Mouse (Mus musculus) intestine, embryonic 16.5 days (tissue): ENCODE measurements around the gene Adamtsl1. TPM values are rescaled to one million over a fixed set of nuclear protein-coding genes. Genes with fewer than 3 reads are reported as not detected.

ENCODE experiments used
- ATAC-seq: fragments of 200-750 bp; cut with Nextera tagmentation; 2 replicates; pipeline ENCODE4 v1.8.0; 2017; ENCODE audit warnings: moderate TSS enrichment, moderate library complexity
- H3K27ac ChIP-seq: fragments of 300-500 bp; sonication (generic); 2 replicates; pipeline ENCODE4 v1.5.1; 2014; ENCODE audit warnings: mild to moderate bottlenecking, low read length
- H3K27me3 ChIP-seq: fragments of 300-500 bp; sonication (generic); replicated peaks from 2 replicates; pipeline ENCODE4 v1.6.1; 2014; ENCODE audit warnings: low read length, control low read depth, mixed read lengths; ENCODE audit not compliant: control insufficient read depth, insufficient read depth
- H3K36me3 ChIP-seq: fragments of 300-500 bp; sonication (generic); 2 replicates; pipeline ENCODE4 v1.6.1; 2014; ENCODE audit warnings: low read length, control low read depth; ENCODE audit not compliant: control insufficient read depth, insufficient read depth
- H3K4me1 ChIP-seq: fragments of 300-500 bp; sonication (generic); 2 replicates; pipeline ENCODE4 v1.6.1; 2014; ENCODE audit warnings: low read length, control low read depth, mixed read lengths; ENCODE audit not compliant: control insufficient read depth, insufficient read depth
- H3K4me2 ChIP-seq: fragments of 300-500 bp; sonication (generic); 2 replicates; pipeline ENCODE4 v1.6.1; 2014; ENCODE audit warnings: low read depth, low read length, control low read depth
- H3K4me3 ChIP-seq: fragments of 300-500 bp; sonication (generic); 2 replicates; pipeline ENCODE4 v1.5.1; 2014; ENCODE audit warnings: mild to moderate bottlenecking, low read length
- H3K9ac ChIP-seq: fragments of 300-500 bp; sonication (generic); 2 replicates; pipeline ENCODE4 v1.6.1; 2014; ENCODE audit warnings: low read depth, low read length
- H3K9me3 ChIP-seq: fragments of 300-500 bp; sonication (generic); 2 replicates; pipeline ENCODE4 v1.6.1; 2016; ENCODE audit warnings: low read length, control low read depth; ENCODE audit not compliant: control insufficient read depth
- WGBS: fragments of 180-500 bp; shearing (Covaris S2); extraction: QIAGEN DNeasy Blood & Tissue Kit; methylation state at CpG from one replicate; pipeline ENCODE4 v1.1.7; 2014; 5-methylcytosine and 5-hydroxymethylcytosine counted together
- polyA plus RNA-seq: library from polyadenylated mRNA; unstranded; fragments of >200 nt; fragmentation: Nextera tagmentation; extraction: Ambion mirVana; gene quantifications from 2 replicates; pipeline ENCODE4 v1.2.1, GENCODE M21; 2015

Gene Adamtsl1
- polyA plus RNA-seq, 1 experiment from 2014 or later, result 6.6 TPM

GRCm38 (mm10) chr4:86309178-86309577 lies 795.2 kb downstream of the Adamtsl1 start:
- 83% methylated on average over 2 of the region's 2 CpGs for WGBS
- Histone ChIP-seq H3K27ac (no peak overlapping the region), H3K27me3 (no peaks in the 10 kb centered on the region), H3K4me3 (no peak overlapping the region), H3K4me2 (no peak overlapping the region), H3K9ac (no peak overlapping the region), H3K9me3 (no peaks in the 10 kb centered on the region), H3K4me1 (0 out of 2 replicates have a peak, but pooled peaks cover 2% of the 10 kb centered on the region), H3K36me3 (no peaks in the 10 kb centered on the region)
- no peak for ATAC-seq

GRCm38 (mm10) chr4:86310806-86311730 lies 797.1 kb downstream of the Adamtsl1 start:
- no peak overlapping the region for H3K4me3 ChIP-seq
- no peak overlapping the region for H3K27ac ChIP-seq
- no peaks in the 10 kb centered on the region for H3K9me3 ChIP-seq
- no peak overlapping the region for H3K9ac ChIP-seq
- peaks cover 7% of the 10 kb centered on the region; the same call in 1 of the 2 replicates for H3K4me1 ChIP-seq
- H3K27me3 ChIP-seq, result no peaks in the 10 kb centered on the region
- no peak for ATAC-seq
- no peaks in the 10 kb centered on the region for H3K36me3 ChIP-seq
- WGBS, result 66% methylated on average over 7 of the region's 7 CpGs
- no peak overlapping the region for H3K4me2 ChIP-seq

GRCm38 (mm10) chr4:86312366-86312765 lies 798.4 kb downstream of the Adamtsl1 start:
- no peak overlapping the region for H3K27ac ChIP-seq
- no peak for ATAC-seq
- H3K9me3 ChIP-seq, result no peaks in the 10 kb centered on the region
- H3K9ac ChIP-seq, result no peak overlapping the region
- no peaks in the 10 kb centered on the region for H3K36me3 ChIP-seq
- H3K4me2 ChIP-seq, result no peak overlapping the region
- H3K4me3 ChIP-seq, result no peak overlapping the region
- peaks cover 7% of the 10 kb centered on the region; the same call in 1 of the 2 replicates for H3K4me1 ChIP-seq
- H3K27me3 ChIP-seq, result no peaks in the 10 kb centered on the region
- WGBS, result 83% methylated on average over 2 of the region's 2 CpGs

DNA sequence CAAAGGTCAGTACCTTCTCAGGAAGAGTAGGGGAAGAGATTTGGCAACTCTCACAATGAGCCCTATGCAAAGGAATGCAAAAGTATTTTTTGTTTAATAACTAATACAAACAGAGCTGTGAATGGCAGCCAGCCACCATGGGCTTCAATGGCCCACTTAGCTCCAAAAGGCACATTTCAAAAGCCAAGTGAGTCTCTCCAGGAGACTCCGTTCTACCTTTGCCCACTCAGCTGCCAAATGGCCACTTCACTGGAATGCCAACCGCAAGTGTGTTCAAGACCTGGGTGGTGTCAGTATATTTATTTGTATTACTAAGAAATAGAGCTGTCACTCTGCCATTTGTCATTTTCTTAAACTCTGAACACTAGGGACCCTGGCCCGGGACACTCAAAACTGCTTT lies 800.5 kb downstream of the Adamtsl1 start:
- WGBS, result 68% methylated on average over 3 of the region's 3 CpGs

GRCm38 (mm10) chr4:86315122-86315521 lies 801.1 kb downstream of the Adamtsl1 start:
- 66% methylated on average over 4 of the region's 4 CpGs for WGBS
- H3K27me3 ChIP-seq, result no peaks in the 10 kb centered on the region

More for the DNA sequence above, 800.5 kb downstream of the Adamtsl1 start:
- H3K27ac ChIP-seq, result 0 out of 2 replicates have a peak overlapping the region, but pooled peaks have one; percentile 11
- H3K9ac ChIP-seq, result no peak overlapping the region
- H3K36me3 ChIP-seq, result no peaks in the 10 kb centered on the region
- H3K9me3 ChIP-seq, result no peaks in the 10 kb centered on the region
- no peak overlapping the region for H3K4me3 ChIP-seq
- no peaks in the 10 kb centered on the region for H3K27me3 ChIP-seq
- ATAC-seq, result no peak
- no peak overlapping the region for H3K4me2 ChIP-seq
- H3K4me1 ChIP-seq, result peaks cover 12% of the 10 kb centered on the region

DNA sequence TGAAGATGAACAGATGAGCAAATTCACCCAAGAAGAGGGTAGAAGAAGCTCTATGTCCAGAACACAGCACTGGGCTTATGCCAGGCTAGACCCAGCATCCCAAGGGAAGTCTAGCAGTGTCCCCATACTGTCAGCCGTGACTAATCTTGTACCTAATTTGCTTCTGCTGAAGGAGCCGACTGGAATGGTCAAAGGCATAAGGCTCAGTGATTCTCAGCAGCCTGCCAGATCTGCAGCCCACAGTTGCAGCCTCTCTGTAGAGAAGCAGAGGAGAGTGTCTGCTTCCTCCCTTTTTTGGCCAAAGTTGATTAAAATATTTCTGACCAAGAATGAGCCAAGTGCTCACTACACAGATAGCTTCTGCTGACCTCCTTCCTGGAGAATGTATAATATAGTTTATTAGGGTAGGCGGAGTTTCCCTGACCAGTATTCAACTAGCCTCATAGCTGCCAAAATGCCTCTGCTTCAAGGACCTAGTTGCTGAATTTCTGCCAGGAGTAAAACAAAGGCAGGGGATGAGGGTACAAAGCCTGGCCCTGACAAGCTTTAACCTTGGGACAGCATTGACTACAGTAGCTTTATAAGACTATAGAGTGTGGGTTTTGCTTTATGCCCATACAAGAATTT lies 804.1 kb downstream of the Adamtsl1 start:
- Histone ChIP-seq H3K4me1 (peaks cover 14% of the 10 kb centered on the region), H3K9me3 (no peaks in the 10 kb centered on the region), H3K36me3 (no peaks in the 10 kb centered on the region), H3K9ac (no peak overlapping the region), H3K4me3 (no peak overlapping the region), H3K27me3 (no peaks in the 10 kb centered on the region), H3K27ac (peak overlapping the region; percentile 66), H3K4me2 (no peak overlapping the region)
- 63% methylated on average over 3 of the region's 3 CpGs for WGBS
- ATAC-seq, result 0 out of 2 replicates have a peak, but pooled peaks have one; percentile 55

More at GRCm38 (mm10) chr4:86315122-86315521, 801.1 kb downstream of the Adamtsl1 start:
- no peak overlapping the region for H3K9ac ChIP-seq
- no peak for ATAC-seq
- H3K4me3 ChIP-seq, result no peak overlapping the region
- no peak overlapping the region for H3K27ac ChIP-seq
- H3K36me3 ChIP-seq, result no peaks in the 10 kb centered on the region
- H3K4me1 ChIP-seq, result peaks cover 12% of the 10 kb centered on the region
- no peaks in the 10 kb centered on the region for H3K9me3 ChIP-seq
- no peak overlapping the region for H3K4me2 ChIP-seq

DNA sequence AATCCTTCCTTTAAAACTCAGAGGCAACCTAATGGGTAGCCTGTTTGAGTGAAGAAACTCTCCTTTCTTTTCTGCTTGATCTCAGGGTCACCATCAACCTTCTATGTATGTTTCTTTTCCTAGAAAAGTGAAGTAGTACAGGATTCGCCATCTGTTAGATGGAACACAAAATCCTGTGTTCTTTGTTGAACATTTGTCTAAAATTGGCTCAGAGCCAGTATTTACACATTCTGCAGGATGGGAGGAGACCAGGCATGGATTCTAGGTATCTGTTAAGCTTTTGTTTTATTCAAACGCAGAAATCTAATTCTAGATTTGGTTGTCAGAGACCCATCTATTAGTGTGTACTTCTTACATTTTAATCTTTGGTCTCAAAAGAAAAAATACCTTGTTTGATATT lies 811.4 kb downstream of the Adamtsl1 start:
- no peaks in the 10 kb centered on the region for H3K36me3 ChIP-seq
- no peak overlapping the region for H3K4me3 ChIP-seq
- H3K27me3 ChIP-seq, result no peaks in the 10 kb centered on the region
- H3K27ac ChIP-seq, result no peak overlapping the region
- WGBS, result 42% methylated on average over 2 of the region's 2 CpGs
- H3K9ac ChIP-seq, result no peak overlapping the region
- peaks cover 4% of the 10 kb centered on the region; the same call in 1 of the 2 replicates for H3K4me1 ChIP-seq
- no peak for ATAC-seq
- H3K9me3 ChIP-seq, result no peaks in the 10 kb centered on the region
- no peak overlapping the region for H3K4me2 ChIP-seq

GRCm38 (mm10) chr4:86326003-86326402 lies 812.0 kb downstream of the Adamtsl1 start:
- 62% methylated on average over 5 of the region's 5 CpGs for WGBS
- no peak for ATAC-seq
- no peaks in the 10 kb centered on the region for H3K36me3 ChIP-seq

GRCm38 (mm10) chr4:86326638-86327037 lies 812.7 kb downstream of the Adamtsl1 start:
- H3K4me3 ChIP-seq, result no peak overlapping the region
- no peak overlapping the region for H3K9ac ChIP-seq
- no peaks in the 10 kb centered on the region for H3K36me3 ChIP-seq
- H3K4me1 ChIP-seq, result peaks cover 4% of the 10 kb centered on the region; the same call in 1 of the 2 replicates
- H3K9me3 ChIP-seq, result no peaks in the 10 kb centered on the region
- no peaks in the 10 kb centered on the region for H3K27me3 ChIP-seq
- no peak for ATAC-seq
- WGBS, result 61% methylated on average over 8 of the region's 8 CpGs
- no peak overlapping the region; the same call in 1 of the 2 replicates for H3K27ac ChIP-seq
- H3K4me2 ChIP-seq, result no peak overlapping the region

More at GRCm38 (mm10) chr4:86326003-86326402, 812.0 kb downstream of the Adamtsl1 start:
- Histone ChIP-seq H3K4me3 (no peak overlapping the region), H3K9ac (no peak overlapping the region), H3K4me1 (peaks cover 4% of the 10 kb centered on the region; the same call in 1 of the 2 replicates), H3K27ac (no peak overlapping the region), H3K4me2 (no peak overlapping the region), H3K27me3 (no peaks in the 10 kb centered on the region), H3K9me3 (no peaks in the 10 kb centered on the region)
